Mouse (Mus musculus): Measurements from ENCODE around the gene Lingo1.
A peak's percentile ranks its signal among the peaks of the same experiment; 100 is the strongest.

Gene Lingo1

DNA sequence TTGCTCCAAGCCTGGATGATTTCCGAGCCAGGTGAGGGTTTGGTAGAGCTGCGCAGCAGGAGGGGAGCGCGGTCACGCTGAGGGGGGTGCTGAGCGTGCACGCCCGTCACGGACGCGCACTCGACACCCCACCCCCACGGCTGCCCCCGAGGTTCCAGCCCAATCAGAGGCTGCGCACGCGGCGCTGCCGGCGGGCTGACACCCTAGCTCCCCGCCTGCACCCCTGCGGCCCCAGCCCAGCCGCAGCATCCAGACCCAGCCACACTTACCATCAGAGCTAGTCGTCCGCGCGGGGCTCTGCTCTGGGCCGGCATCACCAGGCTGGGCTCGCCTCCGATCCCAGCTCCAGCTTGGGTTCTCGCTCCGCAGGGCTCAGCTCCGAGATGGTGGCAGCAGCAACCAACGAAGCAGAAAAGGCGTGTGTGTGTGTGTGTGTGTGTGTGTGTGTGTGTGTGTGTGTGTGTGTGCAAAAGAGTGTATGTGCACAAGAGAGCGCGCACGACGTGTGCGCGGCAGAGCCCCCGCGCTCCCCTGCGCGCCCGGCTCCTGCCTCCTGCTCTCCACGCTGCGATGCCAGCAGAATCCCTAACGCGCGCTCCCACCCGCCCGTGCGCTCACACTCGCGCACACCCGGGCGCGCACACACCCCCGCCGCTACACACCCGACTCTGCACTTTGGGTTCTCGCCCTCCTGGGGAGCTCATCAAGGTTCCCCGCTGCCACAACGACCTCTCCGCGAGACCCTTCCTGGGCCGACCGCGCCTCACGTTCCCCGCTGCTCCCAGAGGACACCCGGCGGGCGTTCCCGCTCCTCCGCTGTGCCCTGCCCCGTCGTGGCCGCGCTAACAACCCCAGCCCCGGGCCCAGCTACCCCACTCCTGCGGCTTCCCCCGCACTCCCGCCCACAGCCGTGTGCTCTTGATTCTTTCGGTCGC lies at the start of gene Lingo1:
Gene Lingo1, minus strand, starts transcription at position 748 of the 935 bp plus-strand sequence.
- DNase-seq (ENCODE audit: low read depth, low spot score), result no peak

DNA sequence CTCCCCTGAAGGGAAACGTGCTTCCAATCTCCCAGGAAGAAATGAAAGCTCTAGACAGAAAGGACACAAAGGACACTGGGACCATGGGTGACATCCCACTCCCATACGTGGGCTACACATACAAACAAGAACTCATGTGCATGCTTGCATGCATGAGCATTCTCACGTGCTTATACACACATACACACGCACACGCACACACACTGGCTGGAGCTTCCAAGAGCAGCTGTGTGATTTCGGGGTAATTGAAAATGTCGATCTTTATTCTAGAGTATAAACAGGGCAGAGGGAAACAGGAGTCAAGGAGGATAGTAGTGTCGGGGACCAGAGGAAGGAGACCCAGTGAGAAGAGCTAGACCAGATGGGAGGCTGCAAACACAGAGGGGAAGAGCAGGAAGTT lies 48.4 kb upstream of the Lingo1 start:
- no peak for DNase-seq (ENCODE audit: low read depth, low spot score)

DNA sequence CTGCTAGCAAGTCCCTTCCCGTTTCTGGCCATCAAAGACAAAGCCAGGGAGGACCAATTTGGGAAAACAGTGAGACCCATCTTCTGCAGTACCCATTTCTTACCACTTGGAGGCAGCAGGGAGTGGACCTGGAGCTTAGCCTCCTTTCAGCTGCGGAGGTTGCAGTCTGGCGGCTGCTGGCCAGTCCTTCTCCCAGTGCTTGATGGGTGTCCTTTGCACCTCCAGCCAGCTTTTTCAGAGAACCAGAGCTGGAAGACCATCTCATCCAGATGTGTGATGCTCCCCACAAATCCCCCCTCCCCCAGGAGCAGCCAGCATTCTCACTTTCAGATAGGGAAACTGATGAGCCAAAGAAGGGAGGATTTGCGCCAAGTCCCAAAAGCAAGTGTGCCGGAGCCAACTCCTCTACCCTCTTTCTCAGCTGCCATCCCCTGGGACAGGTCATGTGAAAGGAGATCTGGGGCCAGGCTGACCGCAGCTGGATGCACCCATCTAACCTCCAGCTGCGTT lies 47.5 kb upstream of the Lingo1 start:
- peak; percentile 15 for DNase-seq (ENCODE audit: low read depth, low spot score)

DNA sequence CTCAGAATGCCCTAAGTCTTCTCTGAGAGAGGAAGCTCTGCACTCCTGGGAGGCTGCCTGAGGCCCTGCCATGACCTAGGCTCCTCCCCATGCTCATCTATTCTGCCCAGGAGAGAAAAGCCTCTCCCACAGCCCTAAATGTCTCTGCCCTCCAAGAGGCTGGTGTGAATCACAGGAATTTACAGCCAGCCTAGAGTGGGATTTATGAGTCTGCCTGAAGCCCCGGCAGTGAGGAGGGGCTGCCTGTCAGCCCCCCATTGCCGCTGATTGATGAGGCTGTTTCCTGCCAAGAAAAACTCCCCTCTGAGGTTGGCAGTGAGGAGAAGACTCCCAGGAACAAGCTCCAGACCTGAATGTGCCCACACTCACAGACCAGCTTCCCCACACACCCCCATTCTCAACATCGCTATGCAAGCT lies 46.0 kb upstream of the Lingo1 start:
- no peak for DNase-seq (ENCODE audit: low read depth, low spot score)

DNA sequence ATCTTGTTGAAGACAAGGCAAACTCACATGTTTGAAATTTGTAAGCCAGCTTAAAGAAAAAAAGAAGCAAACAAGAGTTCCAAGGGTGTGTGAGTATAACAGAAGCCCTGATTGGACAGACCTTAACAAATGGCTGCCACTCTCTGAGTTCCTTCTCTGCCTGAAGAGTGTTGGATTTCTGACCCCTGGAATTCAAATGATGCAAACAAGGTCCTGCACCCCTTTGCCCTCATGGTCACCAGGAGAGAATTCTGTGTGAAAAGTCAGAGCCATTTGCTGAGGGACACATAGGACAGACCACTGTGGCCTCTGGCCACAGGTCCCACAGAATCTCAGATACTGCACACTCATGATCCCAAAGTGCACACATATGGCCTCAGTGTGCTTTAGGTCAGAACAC lies 45.6 kb upstream of the Lingo1 start:
- DNase-seq (ENCODE audit: low read depth, low spot score), result no peak

DNA sequence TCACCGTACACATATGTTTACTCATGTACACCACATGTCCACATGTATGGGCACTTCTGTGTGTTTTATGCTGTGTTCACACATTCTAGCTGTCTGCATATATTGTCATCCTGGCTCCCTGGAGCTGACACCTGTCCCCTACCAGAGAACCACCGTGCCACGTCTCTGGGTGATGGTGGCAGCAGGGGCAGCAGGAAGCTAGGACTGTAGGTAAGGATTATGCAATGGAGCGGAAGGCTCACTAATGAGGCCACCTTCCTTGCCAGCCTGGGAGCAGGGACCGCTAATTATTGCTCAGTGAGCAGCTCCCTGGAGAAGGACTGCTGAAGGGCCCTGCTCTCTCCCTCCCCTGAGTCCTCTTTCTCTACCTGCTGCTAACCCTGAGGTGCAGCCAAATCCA lies 44.5 kb upstream of the Lingo1 start:
- DNase-seq (ENCODE audit: low read depth, low spot score), result no peak

DNA sequence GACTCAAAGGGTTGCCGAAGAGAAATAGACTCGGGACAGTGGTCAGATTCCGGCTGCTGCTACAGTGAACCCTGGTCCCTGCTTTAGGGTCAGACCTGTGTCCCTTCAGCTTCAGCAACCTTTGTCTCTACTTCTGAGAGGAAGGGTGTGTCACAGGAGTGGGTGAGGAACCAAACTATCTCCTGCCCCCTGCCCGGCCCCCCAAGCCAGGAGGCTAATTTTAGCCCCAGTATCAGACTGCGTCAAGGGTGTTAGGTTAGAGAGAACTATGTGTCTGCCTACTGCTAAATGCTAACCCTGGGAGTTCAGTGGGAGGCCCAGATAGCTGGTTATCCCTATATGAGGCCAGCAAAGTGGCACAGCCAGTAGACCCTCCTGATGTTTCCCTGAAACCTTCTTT lies 38.9 kb upstream of the Lingo1 start:
- DNase-seq (ENCODE audit: low read depth, low spot score), result no peak

DNA sequence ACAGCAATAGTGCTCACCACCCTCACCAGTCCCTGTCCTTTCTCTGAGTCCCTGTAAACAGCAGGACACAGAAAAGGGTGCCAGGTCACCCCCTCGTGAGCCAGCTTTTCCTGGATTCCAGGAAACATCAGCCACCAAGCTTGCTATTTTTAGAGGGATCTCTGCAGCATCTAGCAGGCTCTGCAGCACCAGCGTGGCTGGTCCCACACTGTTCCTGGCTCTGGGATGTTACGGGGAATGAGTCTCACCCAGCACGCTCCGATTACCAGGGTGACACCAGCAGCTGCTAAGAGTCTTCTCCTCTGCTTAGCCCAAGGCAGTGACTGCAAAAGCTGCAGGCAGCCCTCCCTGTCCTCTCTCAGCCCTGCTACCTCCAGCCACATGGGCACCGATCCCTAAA lies 36.6 kb upstream of the Lingo1 start:
- no peak for DNase-seq (ENCODE audit: low read depth, low spot score)

DNA sequence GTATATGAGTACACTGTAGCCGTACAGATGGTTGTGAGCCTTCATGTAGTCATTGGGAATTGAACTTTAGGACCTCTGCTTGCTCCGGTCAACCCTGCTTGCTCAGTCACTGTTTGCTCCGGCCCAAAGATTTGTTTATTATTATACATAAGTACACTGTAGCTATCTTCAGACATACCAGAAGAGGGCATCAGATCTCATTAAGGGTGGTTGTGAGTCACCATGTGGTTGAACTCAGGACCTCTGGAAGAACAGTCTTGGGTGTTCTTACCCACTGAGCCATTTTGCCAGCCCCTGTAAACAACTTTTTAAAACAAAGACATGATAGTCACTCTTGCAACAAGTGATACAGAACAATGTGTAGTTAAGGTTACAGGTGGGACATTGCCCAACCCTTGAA lies 35.6 kb upstream of the Lingo1 start:
- no peak for DNase-seq (ENCODE audit: low read depth, low spot score)

DNA sequence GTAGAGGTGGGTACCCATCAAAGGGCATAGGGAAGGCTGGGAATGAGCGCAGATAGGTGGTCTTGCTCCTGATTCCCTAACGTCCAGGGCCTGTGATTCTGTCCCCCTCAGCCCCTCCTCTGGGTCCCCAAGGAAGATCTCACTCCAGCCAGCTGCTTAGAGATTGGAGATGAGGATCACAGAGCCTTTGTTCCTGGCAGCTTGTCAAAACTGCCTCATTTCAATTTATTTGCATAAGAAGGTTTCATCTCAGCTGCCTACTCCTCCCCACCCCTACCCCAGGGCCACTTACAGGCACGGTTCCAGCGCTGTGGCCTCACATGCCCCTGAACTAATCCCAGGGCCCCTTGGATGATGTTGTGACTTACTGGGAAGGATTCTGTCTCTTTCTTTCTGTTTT lies 33.9 kb upstream of the Lingo1 start:
- DNase-seq (ENCODE audit: low read depth, low spot score), result no peak

DNA sequence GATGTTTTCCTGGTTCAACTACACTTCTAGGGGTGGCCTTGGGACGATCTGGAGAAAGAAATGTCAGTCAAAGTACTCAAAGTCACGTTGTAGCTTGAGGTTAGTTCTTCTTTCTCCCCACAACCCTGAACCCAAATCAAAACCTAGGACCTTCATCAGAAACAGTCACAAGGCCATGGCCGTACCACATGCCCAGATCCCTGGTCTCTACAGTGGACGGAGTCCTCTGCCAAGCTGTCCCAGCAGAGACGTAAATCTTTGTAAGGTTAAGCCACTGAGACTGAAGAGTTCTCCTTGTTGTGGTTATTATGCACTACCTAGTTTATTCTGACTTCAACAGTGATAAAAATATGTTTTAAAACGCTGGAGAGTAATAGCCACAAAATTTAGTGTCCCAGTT lies 32.6 kb upstream of the Lingo1 start:
- DNase-seq (ENCODE audit: low read depth, low spot score), result no peak

DNA sequence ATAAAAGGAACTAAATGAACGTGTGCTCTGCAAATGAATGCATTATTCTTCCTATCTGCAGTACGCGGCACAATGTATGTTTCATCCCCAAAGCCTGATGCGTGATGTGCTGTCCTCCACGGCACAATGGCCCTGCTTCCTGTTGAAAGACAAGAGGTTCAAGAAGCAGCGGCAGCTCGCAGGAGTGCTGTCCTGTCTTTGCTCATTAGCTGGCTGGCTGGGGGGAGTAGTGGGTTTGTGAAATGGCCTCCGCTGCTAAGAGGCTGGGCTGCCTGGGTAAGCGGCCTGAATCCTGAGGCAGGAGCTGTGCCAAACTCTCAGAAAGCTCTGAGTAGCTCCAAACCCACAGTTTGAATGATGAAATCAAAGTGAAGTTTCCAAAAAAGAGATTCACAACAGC lies 31.9 kb upstream of the Lingo1 start:
- DNase-seq (ENCODE audit: low read depth, low spot score), result no peak

DNA sequence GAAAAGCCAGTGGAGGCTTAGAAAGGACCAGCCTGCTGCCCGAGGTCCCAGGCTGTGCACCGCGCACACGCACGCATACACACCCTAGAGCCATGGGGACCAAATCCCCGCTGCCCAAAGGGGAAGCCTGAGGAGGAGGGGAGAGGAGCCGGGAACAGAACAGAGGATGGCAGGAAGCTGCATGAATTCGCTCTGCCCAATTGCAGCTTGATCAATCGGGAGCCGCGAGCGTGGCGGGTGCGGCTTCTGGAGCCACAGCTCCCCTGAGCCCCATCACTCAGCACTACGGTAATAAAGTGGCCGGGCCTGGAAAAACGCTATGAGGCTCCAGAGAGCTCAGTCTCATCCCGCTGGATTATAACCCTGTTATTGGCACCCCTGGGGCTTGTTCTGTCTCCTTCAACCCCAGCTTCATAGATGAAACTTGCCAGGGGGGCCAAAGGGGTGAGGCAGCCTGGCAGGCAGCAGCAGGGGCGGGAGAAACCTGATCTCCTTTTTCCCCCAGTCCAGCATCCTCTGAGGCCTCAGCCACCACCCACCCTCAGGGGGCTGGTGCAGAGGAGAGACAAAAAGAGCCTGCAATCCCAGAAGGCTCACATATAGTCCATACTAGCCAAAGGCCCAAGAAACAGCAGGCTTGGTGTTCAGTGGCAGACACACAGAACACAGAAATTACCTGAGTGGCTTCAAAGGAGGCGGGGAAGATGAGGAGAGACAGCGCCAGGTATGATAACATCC lies 29.4 kb upstream of the Lingo1 start:
- DNase-seq (ENCODE audit: low read depth, low spot score), result no peak

DNA sequence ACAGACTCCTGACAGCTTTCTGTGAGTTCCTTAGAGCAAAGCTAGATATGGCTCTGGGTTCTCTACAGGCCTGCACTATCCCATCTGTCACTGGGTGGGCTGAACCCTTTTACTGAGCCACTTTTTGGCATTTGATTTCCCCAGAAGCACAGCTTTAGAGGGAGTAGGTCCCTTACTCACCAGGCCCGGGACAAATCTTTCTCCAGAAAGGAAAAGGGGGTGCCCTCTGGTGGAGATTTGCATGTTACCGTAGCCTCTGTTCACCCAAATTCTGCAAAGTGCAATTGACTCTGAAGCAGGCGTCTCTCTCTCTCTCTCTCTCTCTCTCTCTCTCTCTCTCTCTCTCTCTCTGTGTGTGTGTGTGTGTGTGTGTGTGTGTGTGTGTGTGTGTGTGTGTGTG lies 28.6 kb upstream of the Lingo1 start:
- DNase-seq (ENCODE audit: low read depth, low spot score), result no peak

DNA sequence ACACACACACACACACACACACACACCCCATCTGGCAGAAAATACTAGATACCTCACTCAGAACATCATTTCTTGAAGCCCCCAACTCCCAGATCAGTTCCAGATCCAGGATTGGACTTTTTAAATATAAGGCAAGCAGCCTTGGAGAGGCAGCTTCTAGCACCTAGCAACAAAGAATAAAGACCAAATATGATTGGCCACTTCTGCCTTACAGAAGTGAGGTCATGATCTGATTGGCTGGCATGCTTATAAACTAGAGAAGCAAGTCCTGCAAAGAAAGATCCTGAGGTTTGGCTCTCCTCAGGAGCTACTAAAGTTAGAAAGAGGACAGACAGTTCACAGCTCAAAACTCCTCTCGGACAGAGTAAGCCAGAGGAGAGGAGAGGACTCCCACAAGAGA lies 14.6 kb upstream of the Lingo1 start:
- DNase-seq (ENCODE audit: low read depth, low spot score), result no peak

DNA sequence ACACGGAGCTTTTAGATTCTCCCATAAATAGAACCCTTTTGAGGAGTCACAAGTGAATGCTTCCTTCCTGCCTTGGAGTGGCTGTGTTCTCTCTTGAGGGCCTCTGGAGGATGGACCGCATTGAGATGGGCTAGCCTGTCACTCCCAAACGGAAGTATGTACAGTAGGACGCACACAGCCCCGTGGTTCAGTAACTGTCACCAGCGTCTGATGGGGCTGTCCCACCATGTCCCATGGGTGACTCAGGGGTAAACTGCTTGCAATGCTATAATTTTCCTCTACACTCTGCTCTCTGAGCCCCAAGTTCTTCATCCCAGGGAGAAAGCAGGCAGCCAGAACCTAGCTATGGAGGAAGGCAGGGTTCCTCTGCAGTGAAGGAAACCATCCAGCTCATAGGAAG lies 11.7 kb upstream of the Lingo1 start:
- DNase-seq (ENCODE audit: low read depth, low spot score), result no peak

DNA sequence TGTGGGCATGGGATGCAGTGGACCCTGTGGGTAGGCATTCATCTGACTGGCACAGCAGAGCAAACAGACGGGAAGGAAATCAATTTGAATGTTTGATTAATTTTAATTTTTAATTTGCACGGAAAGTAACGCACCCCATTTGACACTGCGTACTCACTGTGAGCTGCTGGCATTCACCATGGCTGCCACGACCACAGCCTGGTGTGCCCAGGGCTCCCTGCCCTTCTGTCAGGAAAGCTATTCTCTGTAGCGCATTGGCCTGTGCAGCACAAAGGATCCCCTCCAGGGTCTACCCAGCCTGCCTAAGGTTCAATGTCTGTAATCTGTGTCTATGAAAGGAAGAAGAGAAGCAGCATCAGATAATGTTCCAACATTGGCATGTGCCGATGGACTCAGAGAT lies 6.9 kb upstream of the Lingo1 start:
- no peak for DNase-seq (ENCODE audit: low read depth, low spot score)

DNA sequence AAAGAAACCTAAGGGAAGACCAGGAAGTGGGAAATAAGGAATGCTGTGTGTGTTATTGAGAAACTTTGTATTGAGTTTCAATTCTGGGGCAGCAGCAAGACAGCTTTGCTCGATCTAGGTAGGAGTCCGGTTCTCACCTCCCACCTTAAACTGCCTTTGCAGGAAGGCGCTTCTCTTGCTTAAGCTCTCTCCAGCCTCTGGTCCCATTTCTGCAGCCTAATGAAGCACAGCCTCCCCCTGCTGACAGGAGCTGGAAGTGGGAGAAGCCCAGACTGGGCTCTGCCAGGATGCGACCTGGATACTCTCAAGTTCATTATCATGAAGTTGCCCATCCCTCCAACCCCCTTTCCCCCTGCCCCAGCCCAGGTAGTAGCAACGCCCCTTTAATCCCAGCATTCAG lies 1.6 kb upstream of the Lingo1 start:
- DNase-seq (ENCODE audit: low read depth, low spot score), result no peak

DNA sequence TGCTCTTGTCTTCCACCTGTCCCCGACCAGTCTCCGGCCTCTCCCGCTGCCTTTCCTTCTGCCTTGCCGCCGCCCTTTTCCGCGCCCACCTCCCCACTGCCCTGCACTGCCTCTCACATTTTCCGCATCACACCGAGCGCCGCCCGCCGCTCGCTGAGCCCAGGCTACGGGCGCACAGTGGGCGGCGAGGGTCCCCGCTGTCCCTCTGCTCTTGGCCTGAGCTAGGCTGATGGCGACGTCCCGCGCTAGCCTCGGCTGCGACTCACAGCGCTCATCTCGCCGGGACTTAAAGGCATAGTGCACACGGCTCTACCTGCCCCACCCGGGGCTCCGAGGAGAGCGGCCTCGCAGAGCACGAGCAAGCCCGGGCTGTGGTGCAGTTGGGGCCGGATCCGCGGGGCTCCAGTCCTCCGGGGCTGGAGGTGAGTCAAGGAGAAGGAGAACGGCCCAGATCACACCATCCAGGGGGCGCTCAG lies 426 bp upstream of the Lingo1 start:
- no peak for DNase-seq (ENCODE audit: low read depth, low spot score)

DNA sequence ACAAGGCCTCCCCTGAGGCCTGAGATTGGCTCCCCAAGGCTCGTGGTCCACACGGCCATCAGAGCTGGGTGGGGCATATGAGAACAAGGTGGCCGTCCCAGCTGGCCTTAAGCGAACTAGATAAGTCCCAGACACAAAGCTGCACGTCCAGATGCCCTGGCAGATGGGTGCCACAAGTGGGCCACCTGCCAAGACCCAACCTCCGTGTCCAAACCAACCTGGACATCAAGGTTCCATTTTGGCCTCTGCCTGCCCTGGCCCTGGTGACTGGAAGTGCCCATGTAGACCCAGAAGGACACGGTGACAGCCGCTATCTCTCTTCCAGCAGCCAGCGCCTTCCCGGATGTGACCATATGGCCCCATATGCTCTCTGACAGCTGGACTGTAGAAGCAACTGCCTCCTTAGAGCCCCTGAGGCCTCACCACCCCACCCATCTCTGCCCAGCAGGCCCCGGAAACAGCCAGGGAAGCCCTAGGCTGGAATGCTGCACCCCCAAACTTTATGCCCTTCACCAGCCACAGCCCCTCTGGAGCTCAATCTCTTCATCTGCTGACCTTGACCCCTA lies 4.5 kb downstream of the Lingo1 start:
- DNase-seq (ENCODE audit: low read depth, low spot score), result no peak

DNA sequence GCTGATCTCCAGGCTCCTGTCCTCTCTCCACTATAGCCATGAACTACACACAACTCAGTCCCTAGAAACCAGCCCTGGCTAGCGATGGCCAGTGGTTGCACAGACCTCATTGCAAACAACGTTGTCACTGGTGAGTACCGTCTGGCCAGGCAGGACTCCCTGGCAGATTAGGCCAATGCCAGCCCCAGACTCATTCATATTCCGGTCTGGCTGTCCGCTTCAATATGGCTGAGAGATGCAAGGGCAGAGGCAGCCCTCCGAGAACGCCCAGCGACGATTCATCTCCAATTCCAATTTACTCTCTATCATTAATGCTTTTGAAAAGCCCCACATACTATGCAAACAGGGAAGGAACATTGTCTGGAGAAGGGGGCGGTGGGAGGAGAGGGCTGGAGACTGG lies 11.7 kb downstream of the Lingo1 start:
- DNase-seq (ENCODE audit: low read depth, low spot score), result no peak

All from c-Kit-negative CD71-positive TER-119-positive erythroid progenitor cells, embryonic 14.5 days (primary cell).